Mouse (Mus musculus): ENCODE measurements around the gene Aff1.

- no peak for TF ChIP-seq GATA1 (IDR thresholded peaks at IDR 0.05; ENCODE audit: low read length)
- TF ChIP-seq TAL1 (IDR thresholded peaks at IDR 0.05; ENCODE audit: low read length), result no peak
Measured at GRCm38 (mm10) chr5:103788476-103788875, 96.3 kb downstream of the Aff1 start.
